ENCODE assay signal across 7 mouse cellular contexts in the genomic region with DNA sequence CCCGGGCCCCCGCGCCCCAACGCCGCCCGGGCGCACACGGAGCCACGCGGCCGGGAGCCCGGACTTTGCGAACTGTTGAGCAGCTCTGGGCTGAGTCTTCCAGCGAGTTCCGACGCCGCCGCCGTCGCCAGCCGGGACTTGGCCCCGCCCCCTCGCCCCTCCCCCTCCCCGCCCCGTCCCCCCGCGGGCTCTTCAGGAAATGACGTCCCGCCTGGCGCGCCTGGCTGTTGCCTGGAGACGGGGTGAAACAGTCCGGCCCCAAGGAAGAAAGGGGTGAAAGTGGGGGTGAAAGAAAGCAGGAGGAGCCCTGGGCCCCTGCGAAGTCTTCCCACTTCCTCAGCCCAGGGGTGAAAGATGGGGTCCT. TPM values are rescaled to one million over a fixed set of nuclear protein-coding genes. Genes with fewer than 3 reads are reported as not detected.
DNase-seq lines count a peak whose midpoint lies in the region; ATAC-seq and TF ChIP-seq lines count a peak whose summit lies in the region.

Gene Whrn, minus strand, starts transcription at position 77 of the 364 bp plus-strand sequence.

- no peaks in the 10 kb centered on the region for H3K36me3 ChIP-seq in embryonic facial prominence, embryonic 10.5 days (replicated peaks)
- no peaks in the 10 kb centered on the region for H3K36me3 ChIP-seq in heart, adult 2 months (ENCODE audit: control insufficient read depth, insufficient read depth, low read length)
- H3K36me3 ChIP-seq in kidney, adult 2 months (ENCODE audit: control insufficient read depth, insufficient read depth, low read length) = no peaks in the 10 kb centered on the region
- H3K36me3 ChIP-seq in limb, embryonic 15.5 days = no peaks in the 10 kb centered on the region
- no peaks in the 10 kb centered on the region for H3K36me3 ChIP-seq in midbrain, embryonic 16.5 days (ENCODE audit: control insufficient read depth, insufficient read depth, low read length)
- no peaks in the 10 kb centered on the region for H3K36me3 ChIP-seq in spleen, adult 2 months (ENCODE audit: control insufficient read depth, insufficient read depth, low read length)

- H3K27me3 ChIP-seq in embryonic facial prominence, embryonic 10.5 days (replicated peaks; ENCODE audit: low read depth, poor library complexity, severe bottlenecking) = peaks cover 56% of the 10 kb centered on the region
- H3K27me3 ChIP-seq in heart, adult 2 months (ENCODE audit: control insufficient read depth, insufficient read depth, low read length) = peaks cover 2% of the 10 kb centered on the region; the same call in 1 of the 2 replicates
- H3K27me3 ChIP-seq in kidney, adult 2 months (replicated peaks; ENCODE audit: control insufficient read depth, insufficient read depth, low read length) = no peaks in the 10 kb centered on the region
- H3K27me3 ChIP-seq in limb, embryonic 15.5 days = peaks cover 10% of the 10 kb centered on the region
- no peaks in the 10 kb centered on the region; the same call in 1 of the 2 replicates for H3K27me3 ChIP-seq in midbrain, embryonic 16.5 days (ENCODE audit: control insufficient read depth, insufficient read depth, low read depth, low read length)
- H3K27me3 ChIP-seq in spleen, adult 2 months (ENCODE audit: control insufficient read depth, insufficient read depth, low read length) = peaks cover 9% of the 10 kb centered on the region; the same call in 1 of the 2 replicates

- no peak for TF ChIP-seq CTCF in heart, adult 2 months (IDR thresholded peaks at IDR 0.05)
- no peak for TF ChIP-seq CTCF in kidney, adult 2 months (conservative IDR thresholded peaks at IDR 0.05; ENCODE audit: insufficient read depth, insufficient read length, low read depth, low read length)
- TF ChIP-seq CTCF in spleen, adult 2 months (IDR thresholded peaks at IDR 0.05; ENCODE audit: extremely low read depth, insufficient read depth, insufficient read length, insufficient replicate concordance) = no peak

- peak; percentile 42; the same call in 1 of the 2 replicates for TF ChIP-seq POLR2A in heart, adult 2 months (IDR thresholded peaks at IDR 0.05; ENCODE audit: insufficient read depth, low read depth, low read length)
- TF ChIP-seq POLR2A in kidney, adult 2 months (IDR thresholded peaks at IDR 0.05; ENCODE audit: low read depth, low read length) = peak; percentile 41
- TF ChIP-seq POLR2A in spleen, adult 2 months (IDR thresholded peaks at IDR 0.05; ENCODE audit: low read depth, low read length) = no peak

- H3K79me2 ChIP-seq in heart, adult 2 months (replicated peaks; ENCODE audit: control insufficient read depth, insufficient read depth, low read length) = no peaks in the 10 kb centered on the region

- peak; percentile 88 for DNase-seq in adrenal gland, postnatal 10 days
- DNase-seq in embryonic facial prominence, embryonic 10.5 days (ENCODE audit: low spot score) = peak; percentile 92
- DNase-seq in heart, adult 2 months = peak; percentile 80 to 85
- DNase-seq in kidney, adult 2 months = peak; percentile 86
- DNase-seq in spleen, adult 2 months (ENCODE audit: low read depth in 1 of 2, low spot score in 2 of 2) = peak; percentile 66 to 69

- peaks cover 50% of the 10 kb centered on the region for H3K4me1 ChIP-seq in embryonic facial prominence, embryonic 10.5 days
- H3K4me1 ChIP-seq in heart, adult 2 months (ENCODE audit: control insufficient read depth, insufficient read depth, low read length) = peaks cover 3% of the 10 kb centered on the region
- peaks cover 6% of the 10 kb centered on the region; the same call in 1 of the 2 replicates for H3K4me1 ChIP-seq in kidney, adult 2 months (ENCODE audit: control insufficient read depth, insufficient read depth, low read length)
- peaks cover 27% of the 10 kb centered on the region for H3K4me1 ChIP-seq in limb, embryonic 15.5 days
- H3K4me1 ChIP-seq in midbrain, embryonic 16.5 days (ENCODE audit: control insufficient read depth, insufficient read depth, low read length) = peaks cover 14% of the 10 kb centered on the region
- H3K4me1 ChIP-seq in spleen, adult 2 months (ENCODE audit: control insufficient read depth, insufficient read depth, insufficient read length) = peaks cover 4% of the 10 kb centered on the region

- ATAC-seq in limb, embryonic 15.5 days (ENCODE audit: insufficient number of reproducible peaks, low FRiP score, low TSS enrichment, low read depth) = peak; percentile 73
- ATAC-seq in midbrain, embryonic 16.5 days = peak; percentile 88

- peak within 1 kb of the TSS; percentile 80 for H3K4me3 ChIP-seq in embryonic facial prominence, embryonic 10.5 days
- H3K4me3 ChIP-seq in heart, adult 2 months = peak within 1 kb of the TSS; percentile 57
- peak within 1 kb of the TSS; percentile 61 for H3K4me3 ChIP-seq in kidney, adult 2 months (ENCODE audit: insufficient read depth, low read depth, low read length)
- peak within 1 kb of the TSS; percentile 70 for H3K4me3 ChIP-seq in limb, embryonic 15.5 days
- H3K4me3 ChIP-seq in midbrain, embryonic 16.5 days (ENCODE audit: low read depth, low read length) = peak within 1 kb of the TSS; percentile 72
- peak within 1 kb of the TSS; percentile 60 for H3K4me3 ChIP-seq in spleen, adult 2 months (ENCODE audit: extremely low read depth, insufficient read depth, insufficient read length)

- TF ChIP-seq EP300 in heart, adult 2 months (IDR thresholded peaks at IDR 0.05; ENCODE audit: insufficient read depth, low read depth, low read length) = no peak

- peak within 1 kb of the TSS; percentile 86 for H3K27ac ChIP-seq in embryonic facial prominence, embryonic 10.5 days (replicated peaks)
- peak within 1 kb of the TSS; percentile 22; the same call in 1 of the 2 replicates for H3K27ac ChIP-seq in heart, adult 2 months
- 0 out of 2 replicates have a peak within 1 kb of the TSS, but pooled peaks have one; percentile 51 for H3K27ac ChIP-seq in kidney, adult 2 months (ENCODE audit: insufficient read depth, low read depth, low read length)
- peak within 1 kb of the TSS; percentile 74 for H3K27ac ChIP-seq in limb, embryonic 15.5 days
- peak within 1 kb of the TSS; percentile 33; the same call in 1 of the 2 replicates for H3K27ac ChIP-seq in midbrain, embryonic 16.5 days (ENCODE audit: low read length)
- 0 out of 2 replicates have a peak within 1 kb of the TSS, but pooled peaks have one; percentile 19 for H3K27ac ChIP-seq in spleen, adult 2 months (ENCODE audit: insufficient read depth, low read length)

- WGBS in embryonic facial prominence, embryonic 10.5 days = 0% methylated on average over 34 of the region's 34 CpGs
- WGBS in heart, adult 2 months = under 1% methylated on average over 34 of the region's 34 CpGs
- WGBS in kidney, adult 2 months = under 1% methylated on average over 32 of the region's 34 CpGs
- 0% methylated on average over 21 of the region's 34 CpGs for WGBS in limb, embryonic 15.5 days
- under 1% methylated on average over 21 of the region's 34 CpGs for WGBS in midbrain, embryonic 16.5 days
- WGBS in spleen, adult 2 months = under 1% methylated on average over 33 of the region's 34 CpGs

- peak within 1 kb of the TSS; percentile 94 for H3K4me2 ChIP-seq in limb, embryonic 15.5 days
- peak within 1 kb of the TSS; percentile 91 for H3K4me2 ChIP-seq in midbrain, embryonic 16.5 days (ENCODE audit: low read length)

- H3K9ac ChIP-seq in heart, adult 2 months (ENCODE audit: low read depth, low read length) = peak within 1 kb of the TSS; percentile 54
- H3K9ac ChIP-seq in limb, embryonic 15.5 days = peak within 1 kb of the TSS; percentile 66
- peak within 1 kb of the TSS; percentile 67 for H3K9ac ChIP-seq in midbrain, embryonic 16.5 days (ENCODE audit: low read depth, low read length)

- H3K9me3 ChIP-seq in embryonic facial prominence, embryonic 10.5 days = no peaks in the 10 kb centered on the region
- no peaks in the 10 kb centered on the region for H3K9me3 ChIP-seq in limb, embryonic 15.5 days
- no peaks in the 10 kb centered on the region for H3K9me3 ChIP-seq in midbrain, embryonic 16.5 days (replicated peaks; ENCODE audit: control insufficient read depth, low read length, poor library complexity, severe bottlenecking)

- intact Hi-C loops in heart, adult 2 months (cut with DNase I) = loop anchor here (5.0 kb wide), 2 partner anchors 46 to 129 kb away; partner anchors contain the start of gene Atp6v1g1

RNA-seq across cellular contexts. Expression of gene Whrn, which starts in this region (rescaled TPM):
- 10 to 100 TPM; 13.7 to 14.9 TPM for total RNA-seq in adrenal gland, postnatal 10 days (2021)
- 4.2 and 7.5 TPM in 2 replicates for polyA plus RNA-seq in embryonic facial prominence, embryonic 10.5 days (2016; fragmentation: Nextera tagmentation; extraction: Ambion mirVana)
- 10 to 100 TPM; 29.9 to 31.4 TPM for total RNA-seq in heart, adult 2 months (2021)
- polyA plus RNA-seq in heart, adult 2 months (2012; rRNA removed) = 33.9 and 44.7 TPM in 2 replicates
- polyA plus RNA-seq in kidney, adult 2 months (2012; rRNA removed) = 20.3 and 22.7 TPM in 2 replicates
- polyA plus RNA-seq in limb, embryonic 15.5 days (2015; fragmentation: Nextera tagmentation; extraction: Ambion mirVana) = 3.6 and 4.8 TPM in 2 replicates
- polyA plus RNA-seq in midbrain, embryonic 16.5 days (2015; fragmentation: Nextera tagmentation; extraction: Ambion mirVana) = 4.5 and 4.9 TPM in 2 replicates
- polyA plus RNA-seq in spleen, adult 2 months (2012; rRNA removed) = 16.4 and 18.7 TPM in 2 replicates

Comparison
In these comparisons a context has a peak if more than half of its experiments do, and no peak if none do; other contexts are left out.
1. Peak in every context shown above with its lines: DNase-seq, ATAC-seq, H3K4me3 ChIP-seq and H3K27ac ChIP-seq.
2. H3K27ac ChIP-seq: peak in every context shown above with its lines; median percentile 86 in embryonic facial prominence, embryonic 10.5 days; 74 in limb, embryonic 15.5 days; 51 in kidney, adult 2 months; 33 in midbrain, embryonic 16.5 days; 22 in heart, adult 2 months; 19 in spleen, adult 2 months.